In the genomic region with DNA sequence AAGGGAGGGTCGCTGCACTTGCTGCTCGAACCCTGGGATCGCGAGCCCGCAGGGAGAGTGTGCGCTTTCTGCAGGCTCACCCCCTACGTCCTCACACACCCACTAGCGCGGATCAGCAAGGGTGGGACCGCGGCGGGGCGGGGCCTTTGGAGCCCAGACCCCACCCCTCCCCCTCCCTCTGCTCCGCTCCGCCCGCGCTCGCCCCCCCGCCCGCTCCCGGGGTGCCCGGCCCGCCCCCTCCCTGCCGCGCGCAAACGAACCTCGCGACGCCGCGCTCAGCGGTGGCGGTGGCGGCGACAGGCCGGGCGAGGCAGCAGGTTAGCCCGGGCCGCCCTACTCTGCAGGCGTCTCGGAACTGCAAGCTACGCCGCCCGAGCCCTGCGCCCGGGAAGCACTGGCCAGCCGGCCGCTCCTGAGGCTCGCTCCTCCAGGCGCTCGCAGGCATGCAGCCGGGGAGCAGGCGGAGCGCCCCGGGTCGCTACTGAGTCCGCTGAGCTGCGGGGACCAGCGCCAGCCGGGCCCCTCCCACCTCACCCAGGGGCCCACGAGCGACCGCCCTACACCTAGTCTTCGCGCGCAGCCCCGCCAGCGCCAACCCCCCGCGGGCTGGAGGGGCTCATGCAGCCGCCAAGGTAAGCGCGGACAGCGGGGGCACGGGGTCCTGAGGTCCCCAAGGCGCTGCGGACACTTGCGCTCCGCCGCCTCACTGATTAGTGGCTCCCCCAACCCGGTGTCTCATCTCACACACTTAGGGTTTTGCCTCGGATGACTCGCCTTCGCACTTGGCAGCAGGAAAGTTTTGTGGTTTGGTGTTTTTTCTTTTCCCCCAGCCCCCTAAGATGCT, we compare ENCODE assay signal across 8 mouse cellular contexts. TPM values are rescaled to one million over a fixed set of nuclear protein-coding genes. Genes with fewer than 3 reads are reported as not detected.
DNase-seq lines count a peak whose midpoint lies in the region; ATAC-seq and TF ChIP-seq lines count a peak whose summit lies in the region.

TSS of gene Rgma (plus strand) at position 253 of the 844 bp plus-strand sequence.

- H3K4me2 ChIP-seq in embryonic facial prominence, embryonic 14.5 days (ENCODE audit: low read depth, low read length): peak within 1 kb of the TSS; percentile 98
- peak within 1 kb of the TSS; percentile 82 for H3K4me2 ChIP-seq in heart, embryonic 11.5 days
- H3K4me2 ChIP-seq in kidney, postnatal 0 days (ENCODE audit: low read length): peak within 1 kb of the TSS; percentile 99
- H3K4me2 ChIP-seq in liver, embryonic 13.5 days: peak within 1 kb of the TSS; percentile 70
- H3K4me2 ChIP-seq in neural tube, embryonic 14.5 days (ENCODE audit: low read depth, low read length): peak within 1 kb of the TSS; percentile 79

- peak within 1 kb of the TSS; percentile 76 for H3K9ac ChIP-seq in embryonic facial prominence, embryonic 14.5 days (ENCODE audit: low read depth, low read length)
- H3K9ac ChIP-seq in heart, embryonic 11.5 days (ENCODE audit: low read depth, low read length): peak within 1 kb of the TSS; percentile 47; the same call in 1 of the 2 replicates
- H3K9ac ChIP-seq in kidney, postnatal 0 days (ENCODE audit: low read depth, low read length): peak within 1 kb of the TSS; percentile 50
- peak within 1 kb of the TSS; percentile 36; the same call in 1 of the 2 replicates for H3K9ac ChIP-seq in liver, embryonic 13.5 days
- H3K9ac ChIP-seq in neural tube, embryonic 14.5 days (replicated peaks; ENCODE audit: low read depth, low read length): peak within 1 kb of the TSS; percentile 95

- TF ChIP-seq CTCF in kidney, postnatal 0 days (IDR thresholded peaks at IDR 0.05; ENCODE audit: low read depth): no peak

- H3K9me3 ChIP-seq in embryonic facial prominence, embryonic 14.5 days (ENCODE audit: control insufficient read depth, low read length): no peaks in the 10 kb centered on the region
- H3K9me3 ChIP-seq in heart, embryonic 11.5 days (replicated peaks; ENCODE audit: control insufficient read depth, low read length): no peaks in the 10 kb centered on the region
- H3K9me3 ChIP-seq in kidney, postnatal 0 days (replicated peaks; ENCODE audit: low read length): no peaks in the 10 kb centered on the region
- no peaks in the 10 kb centered on the region for H3K9me3 ChIP-seq in liver, embryonic 13.5 days (replicated peaks)
- no peaks in the 10 kb centered on the region for H3K9me3 ChIP-seq in neural tube, embryonic 14.5 days (ENCODE audit: control insufficient read depth, low read length)

- H3K4me3 ChIP-seq in embryonic facial prominence, embryonic 14.5 days (ENCODE audit: low read depth, low read length): peak within 1 kb of the TSS; percentile 70
- H3K4me3 ChIP-seq in heart, embryonic 11.5 days (ENCODE audit: low read depth, low read length): peak within 1 kb of the TSS; percentile 62
- H3K4me3 ChIP-seq in kidney, postnatal 0 days (replicated peaks; ENCODE audit: low read depth, low read length): peak within 1 kb of the TSS; percentile 55
- peak within 1 kb of the TSS; percentile 52 for H3K4me3 ChIP-seq in liver, embryonic 13.5 days (replicated peaks)
- H3K4me3 ChIP-seq in neural tube, embryonic 14.5 days (ENCODE audit: low read depth, low read length): peak within 1 kb of the TSS; percentile 73

- 0% methylated on average over 32 of the region's 85 CpGs for WGBS in embryonic facial prominence, embryonic 14.5 days
- WGBS in heart, embryonic 11.5 days (ENCODE audit: insufficient replicate concordance): under 1% methylated on average over 50 of the region's 85 CpGs
- WGBS in kidney, postnatal 0 days: under 1% methylated on average over 77 of the region's 85 CpGs
- whole genome bisulfite sequencing in liver, embryonic 13.5 days (ENCODE audit: insufficient replicate concordance): under 1% methylated on average over 68 of the region's 85 CpGs
- 0% methylated on average over 58 of the region's 85 CpGs for WGBS in neural tube, embryonic 14.5 days

- DNase-seq in thymus, postnatal 0 days (ENCODE audit: low spot score): peak; percentile 9
- no peak for DNase-seq in thymus, postnatal 10 days (ENCODE audit: low spot score in 2 of 2)
- DNase-seq in embryonic facial prominence, embryonic 14.5 days (ENCODE audit: low spot score): peak; percentile 89
- DNase-seq in kidney, postnatal 0 days (ENCODE audit: low spot score): peak; percentile 67
- no peak for DNase-seq in liver, embryonic 13.5 days

- H3K36me3 ChIP-seq in embryonic facial prominence, embryonic 14.5 days (ENCODE audit: control insufficient read depth, insufficient read depth, low read length): no peaks in the 10 kb centered on the region
- H3K36me3 ChIP-seq in heart, embryonic 11.5 days (ENCODE audit: control insufficient read depth, insufficient read depth, low read length): no peaks in the 10 kb centered on the region
- no peaks in the 10 kb centered on the region for H3K36me3 ChIP-seq in kidney, postnatal 0 days (ENCODE audit: insufficient read depth, low read length)
- no peaks in the 10 kb centered on the region for H3K36me3 ChIP-seq in liver, embryonic 13.5 days
- H3K36me3 ChIP-seq in neural tube, embryonic 14.5 days (ENCODE audit: control insufficient read depth, insufficient read depth, low read length): no peaks in the 10 kb centered on the region

- peak within 1 kb of the TSS; percentile 75 for H3K27ac ChIP-seq in embryonic facial prominence, embryonic 14.5 days (replicated peaks; ENCODE audit: low read depth, low read length)
- H3K27ac ChIP-seq in heart, embryonic 11.5 days (ENCODE audit: low read depth, low read length): no peak within 1 kb of the TSS
- H3K27ac ChIP-seq in kidney, postnatal 0 days: no peak within 1 kb of the TSS
- H3K27ac ChIP-seq in liver, embryonic 13.5 days: no peak within 1 kb of the TSS
- H3K27ac ChIP-seq in neural tube, embryonic 14.5 days (ENCODE audit: low read depth, low read length): peak within 1 kb of the TSS; percentile 92

- H3K4me1 ChIP-seq in embryonic facial prominence, embryonic 14.5 days (ENCODE audit: control insufficient read depth, insufficient read depth, low read length): peaks cover 8% of the 10 kb centered on the region; the same call in 1 of the 2 replicates
- peaks cover 6% of the 10 kb centered on the region; the same call in 1 of the 2 replicates for H3K4me1 ChIP-seq in heart, embryonic 11.5 days (ENCODE audit: control insufficient read depth, insufficient read depth, low read length)
- peaks cover 8% of the 10 kb centered on the region for H3K4me1 ChIP-seq in kidney, postnatal 0 days (replicated peaks; ENCODE audit: insufficient read depth, low read length)
- peaks cover 22% of the 10 kb centered on the region for H3K4me1 ChIP-seq in liver, embryonic 13.5 days (replicated peaks)
- peaks cover 27% of the 10 kb centered on the region; the same call in 1 of the 2 replicates for H3K4me1 ChIP-seq in neural tube, embryonic 14.5 days (ENCODE audit: control insufficient read depth, insufficient read depth, low read length)

- H3K27me3 ChIP-seq in embryonic facial prominence, embryonic 14.5 days (replicated peaks; ENCODE audit: control insufficient read depth, insufficient read depth, low read length): peaks cover 46% of the 10 kb centered on the region
- H3K27me3 ChIP-seq in heart, embryonic 11.5 days (ENCODE audit: control insufficient read depth, insufficient read depth, low read length): peaks cover 80% of the 10 kb centered on the region
- peaks cover 9% of the 10 kb centered on the region; the same call in 1 of the 2 replicates for H3K27me3 ChIP-seq in kidney, postnatal 0 days (ENCODE audit: insufficient read depth, low read length)
- peaks cover 95% of the 10 kb centered on the region for H3K27me3 ChIP-seq in liver, embryonic 13.5 days
- no peaks in the 10 kb centered on the region; the same call in 1 of the 2 replicates for H3K27me3 ChIP-seq in neural tube, embryonic 14.5 days (ENCODE audit: control insufficient read depth, insufficient read depth, low read length)

- peak; percentile 86 for ATAC-seq in embryonic facial prominence, embryonic 14.5 days (ENCODE audit: low read depth)
- peak; percentile 74 for ATAC-seq in heart, embryonic 11.5 days (replicated peaks; ENCODE audit: insufficient number of reproducible peaks, low FRiP score, low TSS enrichment)
- peak; percentile 75 for ATAC-seq in kidney, postnatal 0 days (replicated peaks; ENCODE audit: low FRiP score, low read depth)
- peak; percentile 41; the same call in 1 of the 2 replicates for ATAC-seq in liver, embryonic 13.5 days (ENCODE audit: low read depth)
- peak; percentile 90 for ATAC-seq in neural tube, embryonic 14.5 days (ENCODE audit: low read depth)
- ATAC-seq in inflammation-experienced regulatory T-cells, adult 6 months: no peak

RNA-seq across cellular contexts. Expression of gene Rgma, which starts in this region (rescaled TPM):
- 1.6 and 1.7 TPM in 2 replicates for polyA plus RNA-seq in thymus, postnatal 0 days (2015; fragmentation: Nextera tagmentation; extraction: Ambion mirVana)
- polyA plus RNA-seq in embryonic facial prominence, embryonic 14.5 days (2014; fragmentation: Nextera tagmentation; extraction: Ambion mirVana): 19.6 and 26.1 TPM in 2 replicates
- polyA plus RNA-seq in heart, embryonic 11.5 days (2014; fragmentation: Nextera tagmentation; extraction: Ambion mirVana): 4.2 and 5.8 TPM in 2 replicates
- 6.6 and 6.7 TPM in 2 replicates for polyA plus RNA-seq in kidney, postnatal 0 days (2015; fragmentation: Nextera tagmentation; extraction: Ambion mirVana)
- polyA plus RNA-seq in liver, embryonic 13.5 days (2015; fragmentation: Nextera tagmentation; extraction: Ambion mirVana): 0.23 and 0.31 TPM in 2 replicates
- 46.6 and 58.4 TPM in 2 replicates for polyA plus RNA-seq in neural tube, embryonic 14.5 days (2014; fragmentation: Nextera tagmentation; extraction: Ambion mirVana)
- polyA plus RNA-seq in inflammation-experienced regulatory T-cells, adult 6 months (2017; shearing (Covaris generic)): not detected

Comparison
In these comparisons a context has a peak if more than half of its experiments do, and no peak if none do; other contexts are left out.
1. DNase-seq: peak in thymus, postnatal 0 days (single experiment), embryonic facial prominence, embryonic 14.5 days (single experiment) and kidney, postnatal 0 days (single experiment); none in thymus, postnatal 10 days (0 of 2) and liver, embryonic 13.5 days (single experiment).
2. Peak in ATAC-seq, H3K4me3 ChIP-seq, H3K9ac ChIP-seq and H3K4me2 ChIP-seq in liver, embryonic 13.5 days; RNA of the gene not detected or under 1 TPM.
3. H3K27ac ChIP-seq: peak in embryonic facial prominence, embryonic 14.5 days (single experiment) and neural tube, embryonic 14.5 days (single experiment); none in heart, embryonic 11.5 days (single experiment), kidney, postnatal 0 days (single experiment) and liver, embryonic 13.5 days (single experiment).
4. H3K9ac ChIP-seq: peak in every context shown above with its lines; median percentile 95 in neural tube, embryonic 14.5 days; 76 in embryonic facial prominence, embryonic 14.5 days; 50 in kidney, postnatal 0 days; 47 in heart, embryonic 11.5 days; 36 in liver, embryonic 13.5 days.
5. Peak in every context shown above with its lines, with median percentiles within 50 percentile points of each other: H3K4me2 ChIP-seq and H3K4me3 ChIP-seq.